Mouse (Mus musculus) limb, embryonic 10.5 days (tissue): ENCODE measurements at regions not wholly inside any gene's neighbourhood (a gene's known extent, or its start where the extent isn't known, plus 50 kb on each side); places are given as distances from the start of the nearest gene placed in this dataset.
A peak's percentile ranks its signal among the peaks of the same experiment; 100 is the strongest.

Experiments used
- DNase-seq: peaks from one replicate; pipeline ENCODE4 v3.0.0-alpha.2; 2017; ENCODE audit warnings: low spot score
- H3K27ac ChIP-seq: fragments of 300-500 bp; sonication (generic); 2 replicates; pipeline ENCODE4 v1.5.1; 2016; ENCODE audit warnings: mild to moderate bottlenecking
- H3K27me3 ChIP-seq: fragments of 300-500 bp; sonication (generic); 2 replicates; pipeline ENCODE4 v1.6.1; 2016; ENCODE audit warnings: low read depth, mild to moderate bottlenecking; ENCODE audit not compliant: poor library complexity, severe bottlenecking
- H3K36me3 ChIP-seq: fragments of 300-500 bp; sonication (generic); 2 replicates; pipeline ENCODE4 v1.6.1; 2016; ENCODE audit warnings: mild to moderate bottlenecking, moderate library complexity
- H3K4me1 ChIP-seq: fragments of 300-500 bp; sonication (generic); 2 replicates; pipeline ENCODE4 v1.6.1; 2016
- H3K4me3 ChIP-seq: fragments of 300-500 bp; sonication (generic); 2 replicates; pipeline ENCODE4 v1.5.1; 2016; ENCODE audit warnings: mild to moderate bottlenecking, moderate library complexity
- H3K9me3 ChIP-seq: fragments of 300-500 bp; sonication (generic); replicated peaks from 2 replicates; pipeline ENCODE4 v1.6.1; 2016; ENCODE audit warnings: mild to moderate bottlenecking
- WGBS: fragments of 180-500 bp; shearing (Covaris S2); methylation state at CpG from one replicate; pipeline ENCODE4 v1.1.7; 2016; 5-methylcytosine and 5-hydroxymethylcytosine counted together

- peaks cover 17% of the 10 kb centered on the region for H3K4me1 ChIP-seq
- H3K27me3 ChIP-seq = peaks cover 9% of the 10 kb centered on the region; the same call in 1 of the 2 replicates
- no peak overlapping the region for H3K4me3 ChIP-seq
- no peaks in the 10 kb centered on the region for H3K9me3 ChIP-seq
- H3K36me3 ChIP-seq = no peaks in the 10 kb centered on the region
- 83% methylated on average over 12 of the region's 12 CpGs for WGBS
- 0 out of 2 replicates have a peak overlapping the region, but pooled peaks have one; percentile 46 for H3K27ac ChIP-seq
- no peak for DNase-seq
Measured at GRCm38 (mm10) chr11:20468319-20469018, 74.6 kb upstream of the Sertad2 start.

- H3K27ac ChIP-seq = 0 out of 2 replicates have a peak overlapping the region, but pooled peaks have one; percentile 46
Measured at GRCm38 (mm10) chr11:20469368-20469767, 73.7 kb upstream of the Sertad2 start.

GRCm38 (mm10) chr11:20470396-20470795 is 72.7 kb upstream of the Sertad2 start:
- WGBS = 91% methylated on average over 6 of the region's 6 CpGs
- no peak for DNase-seq
- Histone ChIP-seq H3K9me3 (no peaks in the 10 kb centered on the region), H3K4me1 (peaks cover 17% of the 10 kb centered on the region), H3K36me3 (no peaks in the 10 kb centered on the region), H3K27ac (no peak overlapping the region), H3K4me3 (no peak overlapping the region), H3K27me3 (no peaks in the 10 kb centered on the region; the same call in 1 of the 2 replicates)

More at GRCm38 (mm10) chr11:20469368-20469767, 73.7 kb upstream of the Sertad2 start:
- Histone ChIP-seq H3K27me3 (peaks cover 5% of the 10 kb centered on the region; the same call in 1 of the 2 replicates), H3K4me1 (peaks cover 17% of the 10 kb centered on the region), H3K4me3 (no peak overlapping the region), H3K36me3 (no peaks in the 10 kb centered on the region), H3K9me3 (no peaks in the 10 kb centered on the region)
- WGBS = 25% methylated on average over 5 of the region's 5 CpGs
- no peak for DNase-seq

GRCm38 (mm10) chr11:20472336-20472735 is 70.7 kb upstream of the Sertad2 start:
- Histone ChIP-seq H3K9me3 (no peaks in the 10 kb centered on the region), H3K4me3 (no peak overlapping the region)

GRCm38 (mm10) chr11:20475629-20476028 is 67.4 kb upstream of the Sertad2 start:
- no peak overlapping the region for H3K4me3 ChIP-seq
- no peak for DNase-seq
- WGBS = 83% methylated on average over 7 of the region's 7 CpGs
- no peak overlapping the region for H3K27ac ChIP-seq
- H3K27me3 ChIP-seq = no peaks in the 10 kb centered on the region
- no peaks in the 10 kb centered on the region for H3K36me3 ChIP-seq
- peaks cover 7% of the 10 kb centered on the region; the same call in 1 of the 2 replicates for H3K4me1 ChIP-seq
- no peaks in the 10 kb centered on the region for H3K9me3 ChIP-seq

More at GRCm38 (mm10) chr11:20472336-20472735, 70.7 kb upstream of the Sertad2 start:
- Histone ChIP-seq H3K36me3 (no peaks in the 10 kb centered on the region), H3K27ac (no peak overlapping the region), H3K27me3 (no peaks in the 10 kb centered on the region), H3K4me1 (peaks cover 19% of the 10 kb centered on the region)
- no peak for DNase-seq
- WGBS = 83% methylated on average over 1 of the region's 1 CpGs

- Histone ChIP-seq H3K36me3 (no peaks in the 10 kb centered on the region), H3K4me3 (no peak overlapping the region), H3K4me1 (peaks cover 7% of the 10 kb centered on the region; the same call in 1 of the 2 replicates), H3K27ac (no peak overlapping the region), H3K27me3 (no peaks in the 10 kb centered on the region), H3K9me3 (no peaks in the 10 kb centered on the region)
- 92% methylated on average over 3 of the region's 3 CpGs for WGBS
- no peak for DNase-seq
Measured at GRCm38 (mm10) chr11:20476494-20476893, 66.6 kb upstream of the Sertad2 start.

GRCm38 (mm10) chr11:20477183-20478037 is 65.6 kb upstream of the Sertad2 start:
- Histone ChIP-seq H3K4me3 (0 out of 2 replicates have a peak overlapping the region, but pooled peaks have one; percentile 25), H3K36me3 (no peaks in the 10 kb centered on the region), H3K27me3 (no peaks in the 10 kb centered on the region), H3K27ac (peak overlapping the region; percentile 42), H3K9me3 (no peaks in the 10 kb centered on the region), H3K4me1 (peaks cover 7% of the 10 kb centered on the region; the same call in 1 of the 2 replicates)
- DNase-seq = no peak
- WGBS = 19% methylated on average over 19 of the region's 19 CpGs

GRCm38 (mm10) chr11:20480632-20481031 is 62.4 kb upstream of the Sertad2 start:
- no peak overlapping the region for H3K27ac ChIP-seq
- H3K36me3 ChIP-seq = no peaks in the 10 kb centered on the region
- H3K4me1 ChIP-seq = peaks cover 7% of the 10 kb centered on the region; the same call in 1 of the 2 replicates
- no peaks in the 10 kb centered on the region for H3K27me3 ChIP-seq
- H3K4me3 ChIP-seq = no peak overlapping the region
- no peak for DNase-seq
- H3K9me3 ChIP-seq = no peaks in the 10 kb centered on the region
- 91% methylated on average over 3 of the region's 3 CpGs for WGBS

GRCm38 (mm10) chr11:20485371-20485770 is 57.7 kb upstream of the Sertad2 start:
- Histone ChIP-seq H3K4me3 (no peak overlapping the region), H3K27me3 (no peaks in the 10 kb centered on the region), H3K27ac (no peak overlapping the region), H3K36me3 (no peaks in the 10 kb centered on the region), H3K4me1 (no peaks in the 10 kb centered on the region), H3K9me3 (no peaks in the 10 kb centered on the region)
- DNase-seq = no peak
- 90% methylated on average over 2 of the region's 2 CpGs for WGBS
